Mouse (Mus musculus) spleen, adult 12 weeks (tissue): Measurements from ENCODE around the gene Mettl23.
"Not testable (repeated sequence)": the region's sequence is repeated elsewhere in the genome, so short reads cannot be mapped to it uniquely, and the experiment has no call there.

Experiments
- DNase-seq: peaks from one replicate; pipeline ENCODE4 v3.0.0; 2022; ENCODE audit warnings: low spot score

Mettl23 gene

GRCm38 (mm10) chr11:116882446-116882845, 39.4 kb downstream of the Mettl23 start:
- DNase-seq: no peak

- no peak for DNase-seq
These were observed 41.0 kb downstream of the Mettl23 start for GRCm38 (mm10) chr11:116884061-116884460.

DNA sequence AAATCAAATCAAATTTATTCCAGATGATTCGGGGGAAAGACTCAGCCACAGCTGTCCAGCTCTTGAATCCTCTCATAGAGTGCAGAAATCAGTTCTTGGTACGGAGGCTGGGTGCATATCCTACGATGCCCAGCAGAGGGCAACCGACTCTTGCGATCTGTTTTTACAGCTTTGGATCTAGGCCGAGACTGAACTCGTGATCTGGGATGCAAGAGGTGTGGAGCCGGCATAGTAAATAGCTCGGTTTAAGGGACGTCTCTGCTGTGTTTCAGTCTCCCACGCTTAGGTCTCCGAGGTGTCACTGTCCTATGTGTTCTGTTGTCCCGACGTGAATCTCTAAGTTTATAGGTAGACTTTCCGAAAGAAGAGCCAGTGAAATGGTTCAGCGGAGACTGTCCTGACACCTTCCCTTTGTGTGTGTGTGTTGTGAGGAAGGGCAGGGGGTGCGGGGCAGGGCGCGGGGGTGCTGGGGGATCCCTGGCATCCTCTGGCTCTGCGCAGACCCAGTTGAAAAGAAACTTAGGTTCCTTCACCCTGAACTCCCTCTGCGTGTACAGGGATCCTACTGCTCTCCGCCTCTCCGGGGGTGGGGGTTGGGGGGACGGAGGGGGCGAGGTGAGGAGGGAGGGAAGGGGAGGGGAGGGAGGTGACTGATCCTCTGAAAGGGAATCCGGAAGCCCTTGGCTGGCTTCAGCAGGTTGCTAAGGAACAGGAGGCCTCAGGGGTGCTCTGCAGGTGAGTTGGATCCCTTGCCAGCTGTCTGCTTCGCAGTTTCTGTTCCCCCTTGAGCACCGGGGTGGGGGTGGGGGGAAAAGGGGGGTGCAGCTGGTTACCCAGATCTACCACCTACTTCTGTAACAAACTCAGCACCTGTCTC, 42.4 kb downstream of the Mettl23 start:
- DNase-seq: peak; percentile 36

- DNase-seq: no peak
These were observed 44.1 kb downstream of the Mettl23 start for GRCm38 (mm10) chr11:116887136-116887535.

DNA sequence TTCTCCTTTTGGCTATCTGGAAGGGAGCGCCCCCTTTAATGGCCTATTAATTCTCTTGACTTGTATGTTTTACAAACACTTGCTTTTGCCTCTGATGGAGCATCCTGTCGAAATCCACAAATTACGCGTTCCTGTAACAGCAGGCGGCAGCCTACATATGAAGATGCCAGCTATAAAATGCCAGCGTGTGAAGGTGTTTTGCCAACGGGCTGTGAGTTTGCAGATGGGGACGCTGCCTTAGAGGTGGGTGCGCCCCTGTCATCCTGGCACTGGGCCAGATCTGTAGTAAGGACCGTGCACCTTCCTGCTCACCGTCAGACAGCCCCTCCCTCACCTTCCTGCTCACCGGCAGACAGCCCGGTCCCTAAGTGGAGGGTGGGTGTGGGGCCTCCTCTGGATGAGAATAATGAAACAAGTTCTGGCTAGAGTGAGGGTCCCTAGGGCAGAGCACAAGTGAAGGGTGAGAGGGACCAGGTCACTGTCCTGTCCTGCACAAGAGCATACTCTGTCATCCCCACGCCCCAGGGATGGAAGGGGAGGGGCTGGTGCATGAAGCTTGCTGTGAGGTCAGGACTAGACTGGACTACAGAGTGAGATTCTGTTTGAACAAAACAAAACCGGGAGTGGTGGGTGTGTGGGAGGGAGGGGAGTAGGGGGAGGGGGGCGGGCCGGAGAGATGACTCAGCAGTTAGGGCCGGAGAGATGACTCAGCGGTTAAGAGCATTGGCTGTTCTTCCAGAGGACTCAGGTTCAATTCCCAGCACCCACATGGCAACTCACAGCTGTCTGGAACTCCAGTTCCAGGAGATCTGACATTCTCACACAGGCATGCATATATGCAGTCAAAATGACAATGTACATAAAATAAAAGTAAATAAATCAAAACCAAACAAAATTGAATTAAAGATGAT, 50.7 kb downstream of the Mettl23 start:
- DNase-seq: no peak

GRCm38 (mm10) chr11:116895402-116895801, 52.3 kb downstream of the Mettl23 start:
- no peak for DNase-seq

DNA sequence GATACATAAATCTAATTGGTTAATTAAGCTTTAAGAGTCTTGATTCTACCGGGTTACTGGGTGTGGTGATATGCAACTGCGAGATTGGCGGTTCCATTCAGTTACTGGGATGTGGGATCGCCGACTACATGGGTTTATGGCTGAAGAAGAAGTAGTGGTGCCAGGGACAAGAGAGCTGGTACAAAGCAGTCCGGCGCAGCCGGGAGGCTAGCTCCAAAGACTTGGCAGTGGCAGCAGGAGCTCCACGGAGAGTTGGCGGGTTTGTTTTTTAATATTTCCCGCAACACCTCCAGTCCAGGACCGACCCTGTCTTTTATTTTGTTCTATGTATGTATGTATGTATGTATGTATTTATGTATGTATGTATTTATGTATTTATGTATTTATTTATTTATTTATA, 56.2 kb downstream of the Mettl23 start:
- DNase-seq: no peak

GRCm38 (mm10) chr11:116902588-116902987, 59.5 kb downstream of the Mettl23 start:
- not testable (repeated sequence) for DNase-seq
